Mouse (Mus musculus) cerebellum, postnatal 4 days (tissue): ENCODE results near the gene Fcer1g.

Source experiments
- DNase-seq, 2 experiments: peaks; one replicate each; pipeline ENCODE4 v3.0.0; 2022; ENCODE audit warnings: low spot score in 2 of 2, mixed read lengths in 1 of 2

Gene Fcer1g

DNA sequence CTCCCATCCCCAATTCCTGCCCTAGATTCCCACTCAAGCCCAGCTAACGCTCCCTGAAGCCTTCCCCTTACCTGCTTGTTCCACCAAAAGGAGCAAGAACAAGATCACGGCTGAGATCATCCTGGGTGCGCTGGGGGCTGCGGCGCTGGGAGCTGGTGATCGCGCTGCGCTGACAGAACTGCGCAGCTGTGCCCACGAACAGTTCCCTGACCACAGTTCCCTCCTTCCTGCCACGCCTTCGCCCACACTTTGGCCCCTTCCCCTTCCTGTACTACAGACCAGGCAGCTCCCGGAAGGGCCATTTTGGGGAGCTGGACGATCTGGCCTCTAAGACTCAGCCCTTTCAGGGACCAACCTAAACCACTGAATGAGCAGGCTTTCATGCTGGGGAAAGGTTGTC is at the start of gene Fcer1g:
TSS of gene Fcer1g (minus strand) at position 240 of the 400 bp plus-strand sequence.
- no peak for DNase-seq

DNA sequence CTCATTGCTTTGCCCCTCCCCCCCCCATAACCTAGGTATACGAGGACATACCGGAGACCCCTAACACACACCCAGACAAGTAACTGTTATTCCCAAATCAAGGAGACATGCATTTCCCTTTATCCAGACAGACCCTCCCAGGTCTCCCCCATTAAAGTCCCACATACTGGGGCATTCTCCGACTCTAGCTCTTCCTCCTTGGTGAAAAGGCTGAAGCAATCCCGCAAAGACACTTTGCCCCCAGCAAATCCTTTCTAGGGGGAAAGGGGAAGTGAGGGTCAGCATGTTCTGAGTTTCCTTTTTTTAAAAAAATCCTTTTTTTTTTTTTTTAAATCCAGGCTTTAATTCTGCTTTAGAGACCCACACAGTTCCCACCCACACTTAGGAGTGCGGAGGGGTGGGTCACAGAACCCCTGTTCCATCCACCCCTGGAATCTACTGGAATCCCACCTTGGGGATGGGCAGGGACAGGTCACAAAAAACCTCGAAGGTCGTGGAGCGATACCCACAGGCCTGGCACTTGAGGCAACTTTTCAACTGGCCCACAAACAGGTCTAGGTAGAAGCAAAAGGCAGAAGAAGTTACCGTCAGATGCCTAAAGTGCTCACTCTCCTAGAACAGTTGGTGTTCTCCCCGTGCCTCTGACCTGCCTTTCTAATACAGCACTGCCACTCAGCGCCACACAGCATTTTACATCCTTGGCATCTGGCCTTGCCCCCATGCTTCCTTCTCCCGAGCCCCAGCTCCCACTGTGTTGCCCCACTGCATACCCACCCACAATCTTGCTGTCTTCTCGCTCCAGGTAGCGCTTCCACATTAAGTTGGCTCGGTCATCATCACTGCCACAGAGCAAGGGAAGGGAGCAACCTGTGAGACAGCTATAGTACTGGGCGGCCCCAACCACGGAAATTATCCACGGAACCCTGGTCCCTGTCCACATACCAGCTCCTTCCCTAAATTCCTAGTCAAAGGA is 49.3 kb upstream of the Fcer1g start:
- peak in 1 of 2 experiments; percentile 1 for DNase-seq

DNA sequence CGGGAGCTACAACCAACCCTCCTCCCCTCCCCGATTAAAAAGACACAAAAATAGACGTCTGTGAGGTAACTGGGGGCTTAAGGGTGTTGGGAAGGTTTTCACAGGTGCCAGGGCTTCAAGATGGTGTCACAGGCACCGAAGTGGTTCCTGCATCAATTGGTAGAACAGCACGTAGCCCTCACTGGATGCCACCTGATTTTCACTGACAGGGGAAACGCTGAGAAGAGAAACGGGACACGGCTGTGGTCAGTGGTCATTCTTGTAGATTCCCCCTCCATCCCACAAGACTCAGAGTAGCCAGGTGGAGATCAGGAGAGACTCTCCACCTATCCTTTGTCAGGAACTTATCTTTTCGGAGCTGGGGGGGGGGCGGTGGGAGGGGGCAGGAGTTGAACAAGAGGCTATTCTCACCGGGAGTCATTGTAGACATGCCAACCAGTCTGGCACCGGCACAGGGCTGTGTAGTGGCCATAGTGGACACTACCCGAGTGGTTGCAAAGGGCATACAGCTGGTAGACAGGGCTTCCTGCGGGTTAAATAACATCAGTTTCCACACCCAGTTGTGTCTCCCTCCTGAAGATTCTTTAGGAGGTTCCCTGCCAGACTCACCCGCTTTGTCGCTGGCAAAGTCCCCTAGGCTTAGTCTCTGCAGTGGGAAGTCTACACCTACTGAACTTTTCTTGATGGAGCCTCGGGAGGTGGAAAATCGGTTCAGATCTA is 48.1 kb upstream of the Fcer1g start:
- DNase-seq: peak in 1 of 2 experiments; percentile 10

DNA sequence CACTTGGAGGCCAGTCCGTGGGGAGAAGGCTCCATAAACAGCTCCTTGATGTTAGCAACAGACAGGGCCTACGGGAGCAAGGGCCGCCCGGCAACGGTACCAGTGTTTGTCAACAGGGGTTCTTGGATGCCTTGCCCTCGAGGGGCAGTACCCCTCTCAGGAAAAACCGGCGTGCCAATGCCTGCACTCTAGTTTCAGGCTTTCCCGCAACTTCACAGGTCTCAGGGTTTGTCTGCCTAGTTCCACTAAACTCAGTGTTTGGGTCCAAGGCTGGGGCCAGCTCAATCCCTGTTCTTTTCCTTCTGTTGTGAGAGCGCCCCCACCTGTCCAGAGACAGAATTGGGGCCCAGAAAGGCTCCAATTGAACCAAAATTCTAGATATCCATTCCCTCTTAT is 47.4 kb upstream of the Fcer1g start:
- peak; percentile 61 to 78 for DNase-seq

DNA sequence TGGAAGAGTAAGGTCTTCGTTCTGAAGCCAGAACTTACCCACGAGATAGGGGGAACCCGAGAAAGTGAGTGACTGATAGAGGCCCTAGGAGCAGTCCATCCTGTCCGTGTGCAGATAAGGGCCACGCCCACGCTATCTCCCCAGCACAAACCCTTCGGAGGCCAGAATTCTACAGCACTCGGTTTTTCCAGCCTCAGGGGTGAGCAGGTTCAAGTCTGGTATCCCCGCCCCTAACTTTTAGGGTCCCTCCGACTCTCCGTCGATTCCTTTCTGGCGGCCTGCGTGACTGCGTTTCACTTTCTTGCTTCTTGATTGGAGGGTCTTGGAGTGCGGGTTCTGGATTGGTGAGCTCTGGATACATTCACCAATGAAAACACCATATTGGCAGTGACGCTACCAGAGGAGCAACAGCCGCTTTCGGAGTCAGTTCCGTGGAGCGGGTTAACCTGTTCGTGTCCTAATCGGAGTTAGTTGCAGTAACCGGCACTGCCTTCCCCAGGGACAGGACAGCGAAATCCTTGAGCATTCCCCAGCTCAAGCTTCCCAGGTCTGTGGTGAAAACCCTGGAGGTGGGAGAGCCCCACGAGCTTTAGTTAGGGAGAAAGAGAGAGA is 46.9 kb upstream of the Fcer1g start, which contains the start of gene Ppox:
TSS of gene Ppox (minus strand) at position 271 of the 612 bp plus-strand sequence.
- peak; percentile 71 to 83 for DNase-seq

DNA sequence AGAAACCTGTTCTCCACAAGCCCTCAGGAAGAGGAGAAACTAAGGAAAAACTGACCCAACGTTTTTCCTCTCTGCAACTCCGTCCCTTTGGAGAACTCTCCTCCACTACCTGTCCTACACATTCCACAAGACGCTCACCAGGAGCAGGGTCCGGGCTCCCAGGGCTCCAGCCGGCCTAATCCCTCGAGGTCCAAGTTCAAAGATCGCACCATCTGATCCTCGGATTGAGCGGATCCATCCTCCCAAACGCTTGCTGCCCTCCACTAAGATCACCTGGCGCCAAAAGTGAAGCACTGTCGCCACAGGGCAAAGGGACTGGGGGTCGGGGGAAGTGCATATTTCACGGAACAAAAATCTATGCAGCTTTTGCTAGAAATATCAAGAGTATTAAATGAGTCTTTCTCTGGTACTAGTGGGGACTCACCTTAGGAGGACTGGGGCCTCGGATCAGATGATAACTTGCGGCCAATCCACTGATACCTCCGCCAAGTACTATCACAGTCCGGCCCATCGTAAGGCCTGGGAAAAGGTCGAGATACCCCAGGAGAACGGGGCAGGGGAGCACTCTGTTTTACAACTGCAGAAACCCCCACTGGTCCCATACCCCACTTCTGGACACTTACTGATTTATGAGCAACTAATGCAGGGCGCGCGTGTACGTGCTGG is 46.2 kb upstream of the Fcer1g start:
- DNase-seq: no peak

DNA sequence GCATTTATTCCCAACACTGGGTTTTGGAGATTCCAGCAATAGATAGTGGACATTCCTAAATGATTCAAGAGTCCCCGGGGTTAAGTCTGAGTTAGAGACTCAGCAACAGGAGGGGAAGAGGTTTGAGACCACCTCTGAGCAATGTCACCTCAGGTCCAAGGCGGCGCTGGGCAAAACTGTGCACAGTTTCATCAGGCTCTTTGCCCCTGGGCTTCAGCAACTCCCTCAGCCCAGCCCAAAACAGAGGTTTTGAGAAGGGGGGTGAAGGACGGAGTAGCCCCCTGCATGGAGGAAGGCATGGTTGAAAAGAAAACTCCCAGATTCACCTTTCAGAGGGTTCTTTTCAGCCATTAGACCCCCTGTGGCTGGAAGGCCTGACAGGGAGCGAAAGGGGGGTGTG is 45.6 kb upstream of the Fcer1g start:
- no peak for DNase-seq

DNA sequence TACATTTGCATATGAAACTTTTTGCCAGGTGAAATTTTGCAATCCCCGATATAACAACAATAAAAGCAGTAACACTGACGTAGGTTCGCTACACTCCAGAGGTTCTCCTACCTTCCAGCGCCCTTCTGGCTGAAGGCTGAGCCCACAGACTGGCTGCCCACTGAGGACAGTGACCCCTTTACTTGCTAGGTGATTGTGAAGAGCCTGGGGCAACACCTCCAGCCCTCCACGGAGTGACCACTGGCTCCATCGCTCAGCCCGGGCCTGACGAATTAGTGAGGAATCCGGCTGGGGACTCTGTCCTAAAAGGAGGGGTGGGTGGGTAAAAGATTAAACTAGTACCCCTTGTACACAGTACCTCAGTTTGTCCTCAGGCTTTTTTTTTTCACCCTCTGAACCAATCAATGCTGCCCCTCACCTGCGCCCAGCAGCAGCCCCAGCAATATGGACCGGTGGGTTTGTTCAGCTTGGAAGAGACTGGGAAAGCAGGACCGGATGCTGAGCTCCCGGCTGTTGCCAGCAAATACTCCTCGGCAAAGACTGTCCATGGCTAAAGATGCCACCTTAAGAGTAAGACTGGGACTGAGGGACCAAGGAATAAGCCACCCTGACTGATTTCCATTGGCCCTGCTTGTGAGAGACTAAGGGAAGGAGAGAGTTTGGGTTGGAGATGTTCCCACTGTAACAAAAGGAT is 45.0 kb upstream of the Fcer1g start:
- no peak for DNase-seq

DNA sequence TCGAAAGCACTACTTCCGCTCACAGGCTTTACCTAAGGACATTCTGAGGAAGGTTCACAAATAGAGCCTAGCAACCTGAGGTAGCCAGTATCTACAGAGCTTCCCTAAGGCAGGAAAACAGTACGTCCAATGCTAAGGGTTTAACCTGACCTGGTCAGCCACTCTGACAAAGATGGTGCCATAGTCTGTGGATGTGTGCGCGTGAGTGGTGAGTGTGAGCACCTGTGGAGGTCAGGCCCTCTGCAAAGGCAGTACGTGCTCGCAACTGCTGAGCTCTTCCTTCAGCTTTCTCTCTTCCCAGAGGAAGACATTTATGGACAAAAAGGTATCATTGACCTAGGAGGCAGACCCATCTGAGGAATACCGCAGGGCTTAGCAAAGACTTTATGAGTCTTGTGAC is 44.3 kb upstream of the Fcer1g start:
- no peak for DNase-seq

DNA sequence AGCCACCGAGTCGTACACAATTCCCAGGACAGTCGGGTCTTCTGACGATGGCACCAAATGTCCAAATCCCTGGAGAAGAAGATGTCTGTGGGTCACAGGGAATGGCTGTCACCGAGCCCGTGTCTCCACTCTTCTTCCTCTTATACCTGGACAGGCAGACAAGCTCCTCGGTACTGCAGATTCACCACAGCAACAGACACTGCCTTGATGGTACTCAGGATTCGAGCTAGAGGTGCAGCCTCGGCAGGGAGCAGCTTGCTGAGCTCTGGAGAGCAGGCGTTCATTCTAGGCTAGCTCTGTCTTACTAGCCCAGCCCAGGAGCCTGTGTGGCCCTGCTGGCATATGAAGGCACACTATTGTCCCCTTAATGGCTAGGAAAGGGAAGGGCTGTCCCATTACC is 43.6 kb upstream of the Fcer1g start:
- no peak for DNase-seq

DNA sequence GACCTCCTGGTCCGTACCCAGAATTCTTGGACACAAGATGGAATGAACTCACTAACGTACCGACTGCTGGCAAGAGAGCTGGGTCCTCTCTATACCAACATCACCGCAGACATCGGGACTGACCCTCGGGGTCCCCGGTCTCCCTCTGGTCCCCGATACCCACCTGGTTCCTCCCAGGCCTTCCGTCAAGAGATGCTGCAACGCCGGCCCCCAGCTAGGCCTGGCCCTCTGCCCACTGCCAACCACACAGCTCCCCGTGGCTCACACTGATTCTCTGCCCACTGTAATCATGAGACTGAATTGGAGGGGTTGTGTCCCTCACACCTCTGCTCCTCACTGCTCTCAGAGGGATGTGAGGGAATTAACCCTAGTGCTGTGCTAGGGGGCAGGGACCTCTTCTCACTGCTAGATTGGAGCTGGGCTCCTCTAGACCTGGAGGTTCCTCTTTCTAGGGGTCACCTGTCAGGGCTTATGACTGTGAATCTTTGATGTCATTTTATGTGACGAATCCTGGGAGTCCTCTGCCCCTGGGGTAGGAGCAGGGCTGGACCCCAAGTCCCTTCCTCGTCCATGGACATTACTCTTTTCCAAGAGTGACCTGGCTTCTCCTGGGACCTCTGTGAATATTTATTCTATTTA is 42.1 kb upstream of the Fcer1g start:
- DNase-seq: no peak

DNA sequence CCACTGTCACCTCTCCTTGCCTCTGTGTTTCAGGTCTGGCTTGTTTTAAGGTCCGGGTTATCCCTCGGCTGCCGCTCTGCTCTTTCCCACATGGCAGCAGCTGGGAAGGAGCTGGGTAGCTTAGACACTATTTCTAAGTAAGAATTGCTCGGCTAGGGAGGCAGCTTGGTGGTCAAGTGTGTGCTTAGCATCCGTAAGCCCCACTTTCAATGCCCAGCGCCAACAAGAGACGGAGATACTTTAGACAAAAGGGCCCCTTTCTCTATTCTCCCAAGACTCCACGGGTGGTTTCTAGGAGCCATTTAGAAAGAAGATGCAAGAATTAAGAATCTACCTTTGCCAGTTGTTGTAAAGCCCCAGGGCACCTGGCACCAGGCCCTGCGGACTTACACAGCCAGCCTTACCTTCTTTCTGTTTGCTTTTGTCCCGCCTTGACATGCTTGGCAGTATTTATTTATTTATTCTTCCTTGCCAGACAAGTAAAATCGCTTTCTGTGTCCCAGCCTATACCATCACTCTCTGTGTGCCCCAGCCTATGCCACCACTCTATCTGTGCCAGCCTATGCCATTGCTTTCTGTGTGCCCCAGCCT is 41.1 kb upstream of the Fcer1g start:
- no peak for DNase-seq

DNA sequence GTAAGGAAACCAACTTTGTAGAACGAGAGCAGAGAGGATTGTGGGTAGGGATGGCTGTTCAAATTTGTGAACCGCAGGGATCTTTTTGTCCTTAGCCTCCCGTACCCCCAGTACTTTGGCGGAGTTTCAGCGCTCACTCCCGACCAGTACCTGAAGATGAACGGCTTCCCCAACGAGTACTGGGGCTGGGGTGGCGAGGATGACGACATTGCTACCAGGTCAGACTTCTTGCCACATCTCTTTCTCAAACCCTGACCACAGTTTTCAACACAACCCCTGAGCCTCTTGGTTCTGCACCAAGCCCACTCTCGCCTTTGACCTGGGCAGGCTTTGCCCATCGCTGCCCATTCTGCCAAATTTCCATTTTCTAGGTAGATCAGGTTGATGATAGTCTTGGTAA is 40.0 kb upstream of the Fcer1g start:
- DNase-seq: no peak

DNA sequence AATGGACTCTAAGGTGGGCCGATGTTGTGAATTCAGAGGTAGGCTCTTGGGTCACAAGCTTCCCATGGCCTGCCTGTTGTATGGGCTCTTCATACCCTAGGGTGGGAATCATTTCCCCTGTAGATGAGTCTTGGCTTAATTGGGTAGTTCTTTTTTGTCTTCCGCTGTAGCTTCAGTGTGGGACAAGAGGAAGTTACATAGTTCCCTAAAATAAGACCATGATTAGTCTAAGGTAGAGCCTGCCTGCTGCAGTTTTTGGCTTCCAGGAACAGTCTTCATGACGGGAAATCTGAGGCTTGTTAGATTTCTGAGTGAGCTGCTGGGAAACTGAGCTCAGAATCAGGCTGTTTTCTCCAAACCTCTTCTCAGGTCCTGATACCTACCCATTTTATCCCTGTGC is 37.9 kb upstream of the Fcer1g start:
- no peak for DNase-seq

DNA sequence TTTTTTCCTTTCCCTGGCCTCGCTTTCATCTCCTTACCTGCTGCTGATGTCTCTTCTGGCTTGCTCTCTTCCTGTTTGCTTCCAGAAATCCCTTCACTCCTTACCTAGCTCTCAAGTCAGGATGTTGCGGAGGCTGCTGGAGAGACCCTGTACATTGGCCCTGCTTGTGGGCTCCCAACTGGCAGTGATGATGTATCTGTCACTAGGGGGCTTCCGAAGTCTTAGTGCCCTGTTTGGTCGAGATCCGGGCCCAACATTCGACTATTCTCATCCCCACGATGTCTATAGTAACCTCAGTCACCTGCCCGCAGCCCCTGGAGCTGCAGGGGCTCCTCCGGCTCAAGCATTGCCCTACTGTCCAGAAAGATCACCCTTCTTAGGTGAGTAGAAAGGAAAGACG is 37.5 kb upstream of the Fcer1g start:
- no peak for DNase-seq

DNA sequence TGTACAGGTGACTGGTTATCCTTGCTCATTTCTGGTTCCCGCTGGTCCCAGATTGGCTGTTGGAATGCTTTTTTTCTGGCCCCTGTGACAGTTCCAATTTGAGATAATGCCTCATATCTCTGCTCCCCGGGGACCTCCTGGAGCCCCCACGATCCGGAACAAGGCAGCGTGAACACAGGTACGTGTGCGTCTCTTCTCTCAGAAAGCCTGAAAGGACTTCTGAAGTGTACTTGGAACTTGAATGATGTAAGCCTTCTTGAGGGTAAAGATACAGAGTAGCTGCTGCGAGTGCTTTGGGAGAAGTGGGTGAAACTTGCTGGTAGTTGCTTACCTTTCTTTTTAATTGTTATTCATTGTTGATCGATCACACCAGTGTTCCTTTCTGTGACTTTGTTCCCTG is 37.0 kb upstream of the Fcer1g start:
- no peak for DNase-seq

DNA sequence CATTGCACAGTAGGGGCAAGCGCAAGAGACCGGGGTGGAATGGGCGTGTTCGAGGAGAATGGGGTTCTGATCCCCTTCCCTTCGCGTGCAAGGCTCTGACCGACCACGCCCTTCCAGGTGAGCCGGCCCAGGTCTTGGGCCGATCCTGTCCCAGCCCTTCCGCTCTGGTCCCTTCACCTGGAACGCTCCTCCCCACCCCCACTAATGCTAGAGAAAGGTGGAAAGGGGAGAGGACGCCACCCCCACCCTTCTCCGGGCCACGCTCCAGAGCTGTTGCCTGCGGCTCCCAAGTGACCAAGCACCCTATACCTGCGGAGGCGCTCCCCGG is 36.4 kb upstream of the Fcer1g start:
- DNase-seq: no peak

DNA sequence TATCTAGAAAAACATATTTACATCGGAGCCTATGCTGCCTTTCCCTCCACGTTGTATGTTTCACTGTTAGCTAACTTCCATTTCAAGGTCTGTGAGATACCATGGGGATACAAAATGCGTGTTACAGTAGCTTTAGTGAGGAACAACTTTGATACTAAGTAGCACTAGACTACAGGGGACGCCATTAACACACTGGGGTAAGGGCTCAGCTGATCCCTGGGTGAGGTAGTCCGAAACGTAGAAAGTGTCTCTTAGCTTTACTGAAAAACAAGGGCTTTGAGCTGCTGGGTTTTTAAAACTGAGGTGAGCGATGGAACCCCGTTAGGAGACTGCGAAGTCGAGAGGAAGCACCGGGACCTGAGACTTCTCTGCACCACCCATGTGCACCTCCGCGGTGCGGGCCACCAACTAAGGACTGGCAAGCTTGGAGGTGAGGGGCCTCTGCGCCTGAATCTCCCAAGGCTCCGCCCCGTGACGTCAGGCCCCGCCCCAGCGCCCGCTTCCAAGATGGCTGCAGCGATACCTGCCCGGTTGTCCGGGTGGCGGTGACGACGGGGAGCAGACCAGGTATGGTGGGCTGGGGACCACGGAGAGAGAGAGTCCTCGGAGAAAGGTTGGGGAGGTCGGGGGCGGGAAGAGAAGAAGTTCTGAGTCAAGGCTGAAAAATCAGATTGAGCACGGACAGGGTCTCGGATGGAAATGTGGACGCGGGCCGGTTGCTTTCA is 35.8 kb upstream of the Fcer1g start, which contains the start of gene B4galt3:
TSS of gene B4galt3 (plus strand) at position 481 of the 725 bp plus-strand sequence.
- peak; percentile 92 to 95 for DNase-seq

DNA sequence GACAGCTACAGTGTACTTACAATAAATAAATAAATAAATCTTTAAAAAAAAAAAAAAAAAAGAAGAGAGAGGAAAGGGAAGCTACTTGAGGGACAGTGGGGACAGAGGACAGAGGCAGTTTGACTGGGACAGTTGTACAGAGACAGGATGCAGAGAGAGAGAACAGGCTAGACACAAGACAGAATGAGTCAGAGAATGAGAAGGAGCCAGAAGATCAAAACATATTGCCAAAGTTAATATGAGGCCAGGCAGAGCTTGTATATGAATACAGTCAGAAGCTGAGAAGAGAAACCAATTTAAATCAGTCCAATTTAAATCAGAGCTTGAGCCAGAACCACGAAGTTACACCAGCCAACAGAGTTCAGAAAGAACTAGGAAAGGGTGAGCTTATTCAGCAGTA is 34.2 kb upstream of the Fcer1g start:
- no peak for DNase-seq
